Mouse (Mus musculus) forebrain, embryonic 11.5 days (tissue): ENCODE data around the gene Ugt8a. TPM values are rescaled to one million over a fixed set of nuclear protein-coding genes. Genes with fewer than 3 reads are reported as not detected.

ENCODE experiments used
- ATAC-seq: fragments of 200-750 bp; cut with Nextera tagmentation; replicated peaks from 2 replicates; pipeline ENCODE4 v1.8.0; 2017; ENCODE audit warnings: moderate TSS enrichment; ENCODE audit not compliant: low FRiP score
- DNase-seq: peaks from one replicate; pipeline ENCODE4 v3.0.0-alpha.2; 2017; ENCODE audit warnings: low spot score
- H3K27ac ChIP-seq: fragments of 300-500 bp; sonication (generic); 2 replicates; pipeline ENCODE4 v1.5.1; 2014; ENCODE audit warnings: low read depth, low read length
- H3K27me3 ChIP-seq: fragments of 300-500 bp; sonication (generic); 2 replicates; pipeline ENCODE4 v1.6.1; 2014; ENCODE audit warnings: mild to moderate bottlenecking, low read length, mixed read lengths; ENCODE audit not compliant: control insufficient read depth, insufficient read depth
- H3K36me3 ChIP-seq: fragments of 300-500 bp; sonication (generic); 2 replicates; pipeline ENCODE4 v1.6.1; 2014; ENCODE audit warnings: mild to moderate bottlenecking, low read length, moderate library complexity, mixed read lengths; ENCODE audit not compliant: control insufficient read depth, insufficient read depth
- H3K4me1 ChIP-seq: fragments of 300-500 bp; sonication (generic); replicated peaks from 2 replicates; pipeline ENCODE4 v1.6.1; 2014; ENCODE audit warnings: low read length, mixed read lengths; ENCODE audit not compliant: control insufficient read depth, insufficient read depth
- H3K4me2 ChIP-seq: fragments of 300-500 bp; sonication (generic); 2 replicates; pipeline ENCODE4 v1.6.1; 2014; ENCODE audit warnings: low read depth, mild to moderate bottlenecking, low read length, moderate library complexity, mixed read lengths; ENCODE audit not compliant: severe bottlenecking
- H3K4me3 ChIP-seq: fragments of 300-500 bp; sonication (generic); 2 replicates; pipeline ENCODE4 v1.5.1; 2014; ENCODE audit warnings: low read depth, low read length
- H3K9ac ChIP-seq: fragments of 300-500 bp; sonication (generic); 2 replicates; pipeline ENCODE4 v1.6.1; 2014; ENCODE audit warnings: low read length
- H3K9me3 ChIP-seq: fragments of 300-500 bp; sonication (generic); 2 replicates; pipeline ENCODE4 v1.6.1; 2016; ENCODE audit warnings: low read length, mixed read lengths; ENCODE audit not compliant: control insufficient read depth
- whole genome bisulfite sequencing: fragments of 180-500 bp; shearing (Covaris S2); extraction: QIAGEN DNeasy Blood & Tissue Kit; methylation state at CpG from one replicate; pipeline ENCODE4 v1.1.7; 2014; 5-methylcytosine and 5-hydroxymethylcytosine counted together
- polyA plus RNA-seq: library from polyadenylated mRNA; unstranded; fragments of >200 nt; fragmentation: Nextera tagmentation; extraction: Ambion mirVana; gene quantifications from 2 replicates; pipeline ENCODE4 v1.2.1, GENCODE M21; 2014

Ugt8a gene
- polyA plus RNA-seq: 4.0 and 4.8 TPM in 2 replicates

- Histone ChIP-seq H3K4me3 (peak within 1 kb of the TSS; percentile 57), H3K36me3 (no peaks in the 10 kb centered on the region), H3K27me3 (peaks cover 3% of the 10 kb centered on the region; the same call in 1 of the 2 replicates), H3K4me1 (no peaks in the 10 kb centered on the region), H3K9me3 (no peaks in the 10 kb centered on the region), H3K4me2 (peak within 1 kb of the TSS; percentile 94), H3K9ac (peak within 1 kb of the TSS; percentile 58), H3K27ac (no peak within 1 kb of the TSS)
- ATAC-seq (peak; percentile 92), DNase-seq (peak; percentile 88)
- under 1% methylated on average over 66 of the region's 85 CpGs for WGBS
Measured at GRCm38 (mm10) chr3:125938092-125938755, at the start of gene Ugt8a. Ugt8a (minus strand) TSS chr3:125938619.

- DNase-seq: no peak
- Histone ChIP-seq H3K27me3 (no peaks in the 10 kb centered on the region), H3K4me2 (no peak overlapping the region), H3K27ac (no peak overlapping the region), H3K4me3 (no peak overlapping the region), H3K9ac (no peak overlapping the region), H3K9me3 (no peaks in the 10 kb centered on the region), H3K36me3 (no peaks in the 10 kb centered on the region), H3K4me1 (no peaks in the 10 kb centered on the region)
- no peak for ATAC-seq
Measured at GRCm38 (mm10) chr3:125986639-125987038, 48.2 kb upstream of the Ugt8a start.

- H3K36me3 ChIP-seq: no peaks in the 10 kb centered on the region
- no peaks in the 10 kb centered on the region for H3K27me3 ChIP-seq
- no peak overlapping the region for H3K4me2 ChIP-seq
- no peaks in the 10 kb centered on the region for H3K9me3 ChIP-seq
- H3K9ac ChIP-seq: no peak overlapping the region
- ATAC-seq (no peak), DNase-seq (no peak)
- no peaks in the 10 kb centered on the region for H3K4me1 ChIP-seq
- H3K4me3 ChIP-seq: no peak overlapping the region
- 87% methylated on average over 2 of the region's 2 CpGs for WGBS
- no peak overlapping the region for H3K27ac ChIP-seq
Measured at GRCm38 (mm10) chr3:125983707-125984420, 45.4 kb upstream of the Ugt8a start.

- DNase-seq (no peak), ATAC-seq (no peak)
- H3K36me3 ChIP-seq: no peaks in the 10 kb centered on the region
- H3K4me2 ChIP-seq: no peak overlapping the region
- H3K27me3 ChIP-seq: no peaks in the 10 kb centered on the region
- no peak overlapping the region for H3K27ac ChIP-seq
- H3K9me3 ChIP-seq: no peaks in the 10 kb centered on the region
- WGBS: 88% methylated on average over 3 of the region's 3 CpGs
- no peaks in the 10 kb centered on the region for H3K4me1 ChIP-seq
- H3K4me3 ChIP-seq: no peak overlapping the region
- no peak overlapping the region for H3K9ac ChIP-seq
Measured at GRCm38 (mm10) chr3:125979475-125979874, 41.1 kb upstream of the Ugt8a start.

GRCm38 (mm10) chr3:125975899-125976298, 37.5 kb upstream of the Ugt8a start:
- no peak for ATAC-seq
- WGBS: 78% methylated on average over 4 of the region's 4 CpGs

GRCm38 (mm10) chr3:125969458-125969857, 31.0 kb upstream of the Ugt8a start:
- no peak for ATAC-seq
- no peaks in the 10 kb centered on the region for H3K9me3 ChIP-seq
- WGBS: 51% methylated on average over 4 of the region's 4 CpGs
- no peak overlapping the region for H3K4me2 ChIP-seq
- H3K36me3 ChIP-seq: no peaks in the 10 kb centered on the region
- DNase-seq: no peak
- no peak overlapping the region for H3K4me3 ChIP-seq
- H3K4me1 ChIP-seq: no peaks in the 10 kb centered on the region
- H3K9ac ChIP-seq: no peak overlapping the region
- no peaks in the 10 kb centered on the region for H3K27me3 ChIP-seq
- no peak overlapping the region for H3K27ac ChIP-seq

More at GRCm38 (mm10) chr3:125975899-125976298, 37.5 kb upstream of the Ugt8a start:
- no peaks in the 10 kb centered on the region for H3K9me3 ChIP-seq
- DNase-seq: no peak
- H3K36me3 ChIP-seq: no peaks in the 10 kb centered on the region
- H3K27ac ChIP-seq: no peak overlapping the region
- no peak overlapping the region for H3K9ac ChIP-seq
- no peaks in the 10 kb centered on the region for H3K4me1 ChIP-seq
- H3K27me3 ChIP-seq: no peaks in the 10 kb centered on the region
- H3K4me3 ChIP-seq: no peak overlapping the region
- no peak overlapping the region for H3K4me2 ChIP-seq

- Histone ChIP-seq H3K9me3 (no peaks in the 10 kb centered on the region), H3K4me3 (no peak overlapping the region), H3K9ac (no peak overlapping the region), H3K4me1 (no peaks in the 10 kb centered on the region), H3K27ac (no peak overlapping the region), H3K36me3 (no peaks in the 10 kb centered on the region), H3K4me2 (no peak overlapping the region), H3K27me3 (no peaks in the 10 kb centered on the region)
- DNase-seq (no peak), ATAC-seq (0 out of 2 replicates have a peak, but pooled peaks have one; percentile 67)
- 64% methylated on average over 3 of the region's 3 CpGs for WGBS
Measured at GRCm38 (mm10) chr3:125956196-125956885, 17.9 kb upstream of the Ugt8a start.

- Histone ChIP-seq H3K36me3 (no peaks in the 10 kb centered on the region), H3K9ac (no peak overlapping the region), H3K27ac (no peak overlapping the region), H3K4me3 (no peak overlapping the region), H3K4me1 (no peaks in the 10 kb centered on the region), H3K27me3 (no peaks in the 10 kb centered on the region), H3K4me2 (no peak overlapping the region), H3K9me3 (no peaks in the 10 kb centered on the region)
- 86% methylated on average over 1 of the region's 1 CpGs for WGBS
- DNase-seq (no peak), ATAC-seq (no peak)
Measured at GRCm38 (mm10) chr3:125954881-125955280, 16.5 kb upstream of the Ugt8a start.
